Mouse (Mus musculus) cerebellum, postnatal 10 days (tissue): ENCODE results near the gene Trpm7.
"Not testable (repeated sequence)": the region's sequence is repeated elsewhere in the genome, so short reads cannot be mapped to it uniquely, and the experiment has no call there.

ENCODE experiments used
- DNase-seq, 2 experiments: peaks; one replicate each; pipeline ENCODE4 v3.0.0; 2021; ENCODE audit warnings: mixed read lengths in 2 of 2

Trpm7 gene

DNA sequence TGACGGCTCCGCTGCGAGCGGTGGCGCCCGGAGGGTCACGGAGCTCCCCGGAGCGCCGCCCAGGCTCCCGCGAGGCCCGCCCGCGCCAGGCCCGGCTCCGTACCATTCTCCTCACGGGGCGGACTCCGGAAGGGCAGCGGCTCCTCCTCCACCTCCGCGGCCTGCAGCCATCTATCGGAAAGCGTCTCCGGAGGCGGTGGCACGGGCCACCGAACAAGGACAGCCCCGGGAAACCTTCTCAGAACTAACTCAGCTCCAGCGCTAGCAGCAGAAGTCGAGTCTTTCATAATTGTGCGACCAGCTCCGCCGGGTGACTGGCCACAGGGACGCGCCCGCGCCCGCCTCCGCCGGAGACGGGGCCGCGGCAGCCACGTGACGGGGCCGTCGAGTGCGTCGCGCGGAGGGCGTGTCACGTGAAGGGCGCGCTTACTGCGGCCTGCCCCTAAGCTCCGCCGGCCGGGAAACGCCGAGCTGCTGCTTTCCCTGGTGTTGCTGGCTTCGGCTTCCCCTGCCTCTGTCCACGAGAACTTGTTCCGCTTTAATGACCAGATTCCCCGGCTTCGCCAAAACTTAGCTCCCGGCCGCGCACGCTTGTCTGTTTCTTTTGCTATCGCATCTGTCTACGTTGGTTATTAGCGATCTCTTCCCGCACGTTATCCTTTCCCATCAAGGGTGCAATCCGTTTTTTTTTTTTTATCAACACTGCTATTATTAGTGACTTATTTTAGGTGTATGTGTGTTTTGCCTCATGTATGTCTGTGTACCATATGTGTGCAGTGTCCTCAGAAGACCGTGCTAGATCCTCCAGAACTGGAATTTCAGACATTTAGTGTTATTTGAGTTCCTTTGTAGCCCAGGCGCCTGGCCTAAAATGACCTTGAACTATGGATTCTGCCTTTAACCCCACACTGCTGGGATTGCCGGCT lies at the start of gene Trpm7:
Gene Trpm7 (minus strand): TSS at position 360 of the 926 bp plus-strand sequence.
- DNase-seq: peak; percentile 94 to 96

DNA sequence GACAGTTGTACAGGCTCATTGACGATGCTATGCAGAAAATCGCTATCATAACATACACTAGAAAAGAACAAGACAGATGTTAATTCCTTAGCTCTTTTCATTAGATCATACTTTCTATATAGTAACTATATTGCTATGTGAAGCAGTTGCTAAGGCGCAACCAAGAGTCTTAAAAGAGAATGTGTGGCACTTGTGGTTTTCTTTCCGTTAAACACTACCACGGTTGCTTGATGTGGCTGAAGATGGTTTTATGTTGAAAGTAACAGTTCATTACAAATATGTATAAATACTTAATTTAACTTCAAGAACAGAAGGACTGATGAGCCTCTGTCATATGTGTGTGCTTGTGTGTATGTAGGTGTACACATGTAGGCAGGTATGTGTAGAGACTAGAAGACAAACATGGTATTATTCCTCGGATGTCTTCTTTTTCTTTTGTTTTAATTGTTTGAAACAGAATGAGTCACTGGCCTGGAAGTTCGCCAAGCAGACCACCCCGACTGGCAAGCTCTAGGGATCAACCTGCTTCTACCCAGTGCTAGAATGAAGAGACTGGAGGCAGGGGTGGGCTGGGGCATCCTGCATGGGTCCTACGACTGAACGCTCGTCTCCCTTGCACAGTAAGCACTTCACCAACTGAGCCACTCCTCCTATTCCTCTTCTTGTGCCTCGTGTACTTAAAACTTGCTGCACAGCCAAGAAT lies 44.5 kb upstream of the Trpm7 start:
- peak in 1 of 2 experiments; percentile 6 for DNase-seq

DNA sequence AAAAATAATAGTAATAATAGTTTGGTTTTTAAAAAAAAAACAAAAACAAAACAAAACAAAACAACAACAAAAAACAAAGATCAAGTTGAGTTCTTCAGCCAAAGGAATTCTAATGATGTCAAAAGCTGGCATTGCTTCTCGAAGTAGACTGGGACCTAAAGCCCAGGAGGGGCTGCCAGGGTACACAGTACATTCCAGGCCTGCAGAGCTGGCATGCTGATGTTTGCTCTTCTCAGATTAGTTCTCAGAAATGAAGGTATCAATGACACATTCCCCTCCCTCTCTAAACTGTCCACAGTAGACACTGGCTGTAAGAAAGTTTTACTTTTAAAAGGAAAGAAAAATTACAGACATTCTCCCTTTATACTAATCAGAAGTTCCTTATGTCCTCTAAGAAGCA lies 40.2 kb upstream of the Trpm7 start:
- DNase-seq: no peak

DNA sequence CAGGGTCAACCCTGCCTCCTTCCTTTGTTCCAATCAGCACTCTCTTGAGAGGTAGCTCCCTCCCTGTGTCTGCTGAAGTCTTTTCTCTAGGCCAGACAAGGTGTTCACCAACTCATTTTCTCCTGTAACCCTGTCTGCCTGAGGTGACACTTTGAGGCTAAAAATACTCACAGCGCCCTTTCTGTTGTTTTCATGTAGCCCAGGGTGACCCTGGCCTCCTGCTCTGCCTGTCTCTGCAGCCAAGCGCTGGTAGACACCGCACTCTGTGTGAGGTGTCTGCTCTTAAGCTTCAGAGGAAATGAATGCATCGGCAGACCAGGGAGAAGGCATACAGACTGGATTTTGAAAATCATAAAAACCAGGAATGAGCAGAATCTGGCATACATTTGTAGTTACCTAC lies 38.1 kb upstream of the Trpm7 start:
- DNase-seq: no peak

- DNase-seq: peak; percentile 24 to 28
Observed at GRCm38 (mm10) chr2:126904162-126904561, 28.1 kb upstream of the Trpm7 start.

DNA sequence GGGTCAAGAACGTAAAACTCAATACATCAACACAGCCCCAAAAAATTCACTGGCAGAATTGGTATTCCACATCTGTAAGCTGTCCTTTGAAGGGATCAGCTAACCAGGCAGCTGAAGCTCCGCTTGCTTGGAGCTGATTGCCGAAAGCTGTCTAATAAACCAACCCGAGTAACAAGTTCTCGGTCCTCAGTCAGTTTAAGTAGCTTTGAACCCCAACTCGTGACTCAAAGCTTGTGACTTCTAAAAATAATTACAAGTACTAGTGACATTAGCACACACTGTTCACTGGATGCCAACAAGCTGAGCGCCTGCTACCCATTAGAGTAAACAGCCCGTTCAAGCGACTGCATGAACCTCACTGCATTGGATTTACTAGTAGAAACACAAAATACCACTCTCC lies 21.5 kb upstream of the Trpm7 start:
- no peak for DNase-seq

DNA sequence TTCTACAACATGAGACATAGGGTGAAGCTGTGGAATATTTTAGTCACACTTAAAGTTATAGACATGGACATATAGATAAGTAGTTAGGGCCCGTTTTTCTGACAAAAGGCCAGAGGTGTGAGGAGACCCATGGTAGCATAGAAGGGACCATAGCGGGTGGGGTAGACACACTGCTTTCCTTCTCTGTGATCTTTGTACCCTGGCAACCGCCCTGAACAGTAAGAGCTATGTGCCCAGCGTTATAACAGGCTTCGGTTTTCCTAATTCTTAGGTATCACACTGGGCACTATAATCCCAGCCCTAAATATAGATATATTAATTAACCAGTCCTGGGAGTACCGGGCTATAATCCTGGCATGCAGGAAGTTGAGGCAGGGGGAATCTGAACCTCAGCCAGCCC lies 20.9 kb upstream of the Trpm7 start:
- no peak for DNase-seq

GRCm38 (mm10) chr2:126894245-126894644 lies 18.2 kb upstream of the Trpm7 start:
- DNase-seq: no peak

DNA sequence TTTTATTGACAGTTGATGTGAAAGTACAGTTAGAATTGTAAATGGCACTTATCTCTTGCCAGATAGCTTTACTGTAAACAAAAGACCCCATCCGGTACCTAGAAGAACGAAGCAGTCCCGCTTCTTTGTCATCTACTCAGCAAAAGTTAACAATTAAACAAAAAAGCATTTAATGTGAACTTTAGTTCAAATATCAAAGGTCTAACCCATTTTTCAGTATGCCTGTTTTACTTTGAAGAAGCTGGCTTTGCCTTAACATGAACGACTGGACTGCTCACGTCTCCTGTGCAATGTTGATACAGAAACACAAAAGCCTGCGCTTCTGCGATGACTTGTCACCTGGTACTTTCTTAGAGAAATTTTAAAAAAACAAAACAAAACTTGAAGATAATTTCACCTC lies 16.3 kb upstream of the Trpm7 start:
- no peak for DNase-seq

DNA sequence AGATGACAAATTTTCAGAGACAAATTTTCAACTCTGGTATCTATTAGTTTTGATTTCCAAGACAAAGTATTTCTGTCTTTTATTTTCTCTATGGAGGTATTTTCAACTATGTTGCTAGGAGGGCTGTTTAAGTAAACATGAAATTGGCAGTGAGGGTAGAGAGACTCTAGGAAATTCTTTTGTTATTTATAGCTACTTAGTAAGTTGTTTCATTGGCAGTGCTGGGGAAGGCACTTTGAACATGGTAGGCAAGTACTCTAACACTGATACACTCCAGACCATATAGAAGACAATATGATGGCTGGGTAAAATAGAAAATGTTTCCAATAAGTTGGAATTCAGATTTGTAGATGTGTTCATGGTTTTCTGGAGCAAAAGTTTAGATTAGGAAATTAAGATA lies 15.7 kb upstream of the Trpm7 start:
- no peak for DNase-seq

- DNase-seq: no peak
Observed at GRCm38 (mm10) chr2:126887141-126887540, 11.1 kb upstream of the Trpm7 start.

GRCm38 (mm10) chr2:126885871-126886270 lies 9.8 kb upstream of the Trpm7 start:
- no peak for DNase-seq

GRCm38 (mm10) chr2:126882711-126883110 lies 6.7 kb upstream of the Trpm7 start:
- not testable (repeated sequence) for DNase-seq

GRCm38 (mm10) chr2:126877991-126878390 lies 2.0 kb upstream of the Trpm7 start:
- DNase-seq: no peak

DNA sequence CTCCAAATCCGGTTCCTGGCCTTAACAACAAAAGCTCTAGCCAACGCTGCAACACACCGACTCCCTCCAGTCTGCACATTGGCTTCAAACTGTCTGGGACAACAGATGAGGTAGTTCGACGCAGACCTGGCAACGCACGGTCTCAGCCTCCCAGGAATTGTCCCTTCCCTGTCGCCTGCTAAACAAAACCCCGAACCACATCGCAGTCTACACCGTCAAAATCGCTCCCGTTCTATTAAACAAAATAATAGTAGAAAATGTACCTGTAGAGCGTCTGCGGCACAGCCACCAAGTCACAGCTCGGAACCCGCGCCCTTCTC lies 554 bp downstream of the Trpm7 start:
- DNase-seq: peak; percentile 52 to 58

- DNase-seq: peak in 1 of 2 experiments; percentile 18
Observed at GRCm38 (mm10) chr2:126874809-126875515, 1.1 kb downstream of the Trpm7 start.

GRCm38 (mm10) chr2:126866301-126866700 lies 9.7 kb downstream of the Trpm7 start:
- DNase-seq: no peak

GRCm38 (mm10) chr2:126865501-126866199 lies 10.4 kb downstream of the Trpm7 start:
- DNase-seq: no peak

DNA sequence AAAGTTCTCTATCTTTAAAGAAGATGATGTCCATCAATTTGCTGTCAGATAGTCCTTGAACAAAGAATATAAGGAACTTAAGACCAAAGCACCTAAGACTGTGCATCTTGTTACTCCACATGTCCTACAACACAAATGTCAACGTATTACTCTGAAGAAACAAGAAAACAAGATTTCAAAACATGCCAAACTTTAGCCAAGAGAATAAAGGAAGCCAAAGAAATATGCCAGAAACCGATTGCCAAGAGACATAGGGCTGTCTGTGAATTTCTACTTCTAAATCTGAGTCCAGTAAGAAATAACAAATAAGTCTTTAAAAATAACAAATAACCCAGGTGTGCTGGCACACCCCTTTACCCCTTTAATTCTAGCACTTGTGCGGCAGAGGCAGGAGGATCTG lies 11.0 kb downstream of the Trpm7 start:
- DNase-seq: no peak

GRCm38 (mm10) chr2:126844751-126845150 lies 31.3 kb downstream of the Trpm7 start:
- DNase-seq: no peak

GRCm38 (mm10) chr2:126838848-126839247 lies 37.2 kb downstream of the Trpm7 start:
- DNase-seq: no peak

DNA sequence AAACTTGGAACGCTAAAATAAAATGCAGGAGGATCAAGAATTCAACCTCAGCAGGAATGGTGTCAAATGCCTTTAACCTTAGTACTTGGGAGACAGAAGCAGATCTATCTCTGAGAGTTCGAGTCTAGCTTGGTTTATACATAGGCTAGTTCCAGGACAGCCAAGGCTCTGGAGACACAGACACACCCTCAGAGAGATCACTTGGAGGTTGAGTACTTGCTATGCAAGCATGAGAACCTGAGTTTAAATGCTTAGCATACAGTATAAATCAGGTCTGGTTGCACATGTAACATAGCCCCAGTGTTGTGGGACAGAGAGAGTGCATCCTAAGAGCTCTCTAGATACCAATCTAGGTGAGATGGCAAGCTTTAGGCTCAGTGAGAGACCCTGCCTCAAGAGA lies 58.6 kb downstream of the Trpm7 start:
- no peak for DNase-seq
